Mouse (Mus musculus) ES-E14 (cell line): ENCODE data around the gene Ppm1l.

ENCODE experiments used
- CHD2 ChIP-seq: IDR thresholded peaks from 2 replicates; pipeline ENCODE4 v1.6.1; 2014; ENCODE audit warnings: mild to moderate bottlenecking, low read depth, low read length, inconsistent platforms
- MAFK ChIP-seq: IDR thresholded peaks from 2 replicates; pipeline ENCODE4 v1.6.1; 2014; ENCODE audit warnings: mild to moderate bottlenecking, low read depth, low read length, inconsistent platforms; ENCODE audit not compliant: insufficient read depth
- ZC3H11A ChIP-seq: IDR thresholded peaks from 2 replicates; pipeline ENCODE4 v1.6.1; 2012; ENCODE audit warnings: low read depth, mild to moderate bottlenecking, inconsistent platforms, low read length, borderline replicate concordance
- ZNF384 ChIP-seq: IDR thresholded peaks from 2 replicates; pipeline ENCODE4 v1.6.1; 2012; ENCODE audit warnings: low read depth, low read length, inconsistent platforms

- TF ChIP-seq MAFK (no peak), ZC3H11A (no peak), ZNF384 (no peak), CHD2 (no peak)
Observed at GRCm38 (mm10) chr3:69319061-69319720, 2.5 kb downstream of the Ppm1l start.
